Mouse (Mus musculus) C2C12 (cell line): ENCODE data around the gene Postn.

ENCODE experiments used
- CTCF ChIP-seq: IDR thresholded peaks from one replicate; pipeline ENCODE4 v1.5.1; 2011; ENCODE audit not compliant: control insufficient read depth, insufficient read depth, insufficient read length
- MAX ChIP-seq: IDR thresholded peaks from one replicate; pipeline ENCODE4 v1.6.1; 2011; ENCODE audit warnings: mild to moderate bottlenecking, control low read depth

DNA sequence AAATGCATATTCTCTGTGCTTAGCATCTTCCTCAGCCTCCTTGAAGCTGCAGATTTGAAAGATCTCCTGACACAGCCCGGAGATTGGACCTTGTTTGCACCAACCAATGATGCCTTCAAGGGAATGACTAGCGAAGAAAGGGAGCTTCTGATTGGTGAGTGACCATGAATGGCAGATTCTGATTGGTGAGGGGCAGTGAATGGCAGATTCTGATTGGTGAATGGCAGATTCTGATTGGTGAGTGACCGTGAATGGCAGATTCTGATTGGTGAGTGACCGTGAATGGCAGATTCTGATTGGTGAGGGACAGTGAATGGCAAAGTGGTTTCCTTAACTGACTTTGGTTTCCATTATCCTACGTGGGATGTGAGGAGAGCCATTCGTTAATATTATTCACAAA lies 15.1 kb downstream of the Postn start:
- TF ChIP-seq CTCF (no peak), MAX (no peak)
